Mouse (Mus musculus): ENCODE measurements around the gene Myadml2. TPM values are rescaled to one million over a fixed set of nuclear protein-coding genes. Genes with fewer than 3 reads are reported as not detected.

Myadml2 gene
- polyA plus RNA-seq (2015; fragmentation: Nextera tagmentation; extraction: Ambion mirVana), result 0.61 and 4.0 TPM in 2 replicates

DNA sequence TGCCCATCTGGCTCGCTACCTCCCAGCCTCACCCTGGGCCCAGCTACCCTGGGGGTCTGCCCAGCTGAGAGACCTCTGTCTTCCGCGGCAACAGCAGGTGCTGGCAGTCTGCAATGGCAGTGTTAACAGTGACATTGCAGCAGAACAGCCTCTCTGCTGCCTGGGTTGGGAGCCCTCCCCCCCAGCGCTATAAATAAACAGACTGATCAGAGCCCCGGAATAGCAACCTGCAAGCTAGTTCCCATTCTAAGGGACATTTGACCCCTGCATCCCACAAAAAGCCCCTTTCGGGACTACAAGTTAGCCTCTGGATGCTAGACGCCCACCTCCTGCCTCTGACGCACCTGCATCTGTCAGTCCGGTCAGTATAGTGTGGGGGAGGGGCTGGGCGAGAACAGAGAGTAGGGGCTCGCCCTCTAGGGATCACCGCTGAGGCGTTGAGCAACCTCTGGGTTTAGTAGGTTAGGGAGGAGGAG lies at the start of gene Myadml2:
Gene Myadml2, minus strand, starts transcription at position 158 of the 476 bp plus-strand sequence.
- no peak within 1 kb of the TSS for H3K27ac ChIP-seq
- H3K9ac ChIP-seq, result no peak within 1 kb of the TSS
- no peak for ATAC-seq (ENCODE audit: insufficient number of reproducible peaks, low FRiP score, low TSS enrichment, low read depth)
- H3K9me3 ChIP-seq, result no peaks in the 10 kb centered on the region
- no peak within 1 kb of the TSS for H3K4me3 ChIP-seq
- peaks cover 13% of the 10 kb centered on the region for H3K4me1 ChIP-seq
- H3K36me3 ChIP-seq, result no peaks in the 10 kb centered on the region
- H3K4me2 ChIP-seq, result peak within 1 kb of the TSS; percentile 20; the same call in 1 of the 2 replicates
- H3K27me3 ChIP-seq, result peaks cover 13% of the 10 kb centered on the region
- 4% methylated on average over 13 of the region's 13 CpGs for WGBS

DNA sequence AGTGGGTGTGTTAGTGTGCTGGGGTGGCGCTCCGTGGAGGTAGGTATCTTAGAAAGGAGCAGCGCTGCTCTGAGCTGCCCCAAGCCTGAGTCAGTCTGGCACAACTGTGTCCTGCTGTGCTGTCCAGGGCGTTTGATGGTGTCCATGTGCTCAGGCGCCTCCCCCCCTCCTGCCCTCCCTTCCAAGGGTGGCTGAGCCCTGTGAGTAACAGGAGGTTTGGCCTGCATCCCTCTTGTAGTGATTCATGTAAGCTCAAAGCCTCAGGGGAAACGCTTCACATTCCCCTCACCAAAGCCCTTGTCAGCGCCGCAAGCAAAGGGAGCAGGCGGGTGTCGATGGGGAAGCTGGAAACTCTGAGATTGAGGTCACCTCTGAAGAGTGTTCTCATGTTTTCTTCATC lies 49.8 kb upstream of the Myadml2 start:
- Histone ChIP-seq H3K27ac (no peak overlapping the region), H3K4me3 (no peak overlapping the region), H3K4me1 (peaks cover 30% of the 10 kb centered on the region), H3K9me3 (no peaks in the 10 kb centered on the region), H3K36me3 (peaks cover 42% of the 10 kb centered on the region), H3K27me3 (no peaks in the 10 kb centered on the region), H3K9ac (no peak overlapping the region), H3K4me2 (no peak overlapping the region)
- 34% methylated on average over 10 of the region's 10 CpGs for WGBS
- ATAC-seq (ENCODE audit: insufficient number of reproducible peaks, low FRiP score, low TSS enrichment, low read depth), result no peak

DNA sequence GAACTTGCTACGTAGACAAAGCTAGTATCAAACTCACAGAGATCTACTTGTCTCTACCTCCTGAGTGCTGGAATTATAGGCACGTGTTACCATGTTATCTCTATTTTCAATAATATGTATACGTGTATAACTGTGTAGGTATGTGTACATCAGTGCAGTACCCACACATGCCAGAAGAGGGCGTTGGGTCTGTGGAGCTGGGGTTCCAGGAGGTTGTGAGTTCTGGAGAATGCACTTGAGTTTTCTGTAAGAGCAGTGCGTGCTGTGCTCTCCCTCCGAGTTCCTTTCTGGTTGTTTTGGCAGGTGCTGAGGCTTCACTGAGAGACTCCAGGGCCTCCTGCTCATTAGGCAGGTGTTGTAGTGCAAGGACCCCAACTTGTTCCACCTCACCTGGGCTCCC lies 48.6 kb upstream of the Myadml2 start:
- 88% methylated on average over 6 of the region's 6 CpGs for WGBS
- H3K27me3 ChIP-seq, result no peaks in the 10 kb centered on the region
- H3K4me2 ChIP-seq, result no peak overlapping the region
- peaks cover 35% of the 10 kb centered on the region for H3K36me3 ChIP-seq
- no peak overlapping the region for H3K4me3 ChIP-seq
- no peak for ATAC-seq (ENCODE audit: insufficient number of reproducible peaks, low FRiP score, low TSS enrichment, low read depth)
- peaks cover 30% of the 10 kb centered on the region for H3K4me1 ChIP-seq
- H3K9me3 ChIP-seq, result no peaks in the 10 kb centered on the region
- H3K9ac ChIP-seq, result no peak overlapping the region
- no peak overlapping the region for H3K27ac ChIP-seq

DNA sequence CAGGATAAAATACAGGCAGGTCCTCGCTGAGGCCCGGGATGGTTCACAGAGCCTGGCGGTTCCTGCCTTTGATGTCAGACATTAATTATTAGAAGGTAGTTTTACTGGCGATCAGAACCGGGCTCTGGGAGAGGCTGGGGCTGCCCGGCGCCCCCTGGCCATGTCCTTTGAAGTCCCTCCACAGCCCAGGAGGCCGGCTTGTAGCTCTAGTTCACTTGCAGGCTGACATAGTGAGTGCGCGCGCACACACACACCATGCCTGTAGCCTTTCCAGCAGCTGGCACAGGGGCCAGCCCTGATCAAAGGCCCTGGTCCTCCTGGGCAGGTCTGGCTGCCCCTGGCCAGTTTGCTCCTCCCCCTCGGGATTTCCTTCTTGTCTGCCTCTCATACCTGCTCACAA lies 47.7 kb upstream of the Myadml2 start:
- Histone ChIP-seq H3K9me3 (no peaks in the 10 kb centered on the region), H3K27me3 (no peaks in the 10 kb centered on the region), H3K27ac (peak overlapping the region; percentile 57; the same call in 1 of the 2 replicates), H3K4me3 (no peak overlapping the region), H3K4me1 (peaks cover 30% of the 10 kb centered on the region), H3K36me3 (peaks cover 34% of the 10 kb centered on the region), H3K4me2 (no peak overlapping the region), H3K9ac (no peak overlapping the region)
- peak; percentile 7; the same call in 1 of the 2 replicates for ATAC-seq (ENCODE audit: insufficient number of reproducible peaks, low FRiP score, low TSS enrichment, low read depth)
- 20% methylated on average over 12 of the region's 12 CpGs for whole genome bisulfite sequencing

DNA sequence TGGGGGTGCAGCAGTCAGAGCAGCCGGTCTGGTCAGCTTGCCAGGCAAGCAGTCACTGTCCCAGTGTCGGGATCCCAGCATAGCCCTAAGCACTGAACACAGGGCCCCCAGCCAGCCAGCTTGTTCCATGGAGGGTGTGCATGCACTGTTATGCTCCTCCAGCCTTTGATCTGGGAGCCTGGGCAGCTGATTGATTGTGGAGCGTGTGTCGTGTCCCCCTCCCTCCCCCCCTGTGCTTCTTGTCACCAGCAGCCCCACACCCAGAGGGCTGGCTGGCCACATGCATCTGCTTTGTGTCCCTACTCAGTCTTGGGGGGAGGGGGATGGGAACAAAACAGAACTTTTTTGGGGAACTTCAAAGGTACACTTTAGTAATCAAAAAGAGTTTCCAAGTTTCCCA lies 47.2 kb upstream of the Myadml2 start:
- WGBS, result 13% methylated on average over 4 of the region's 4 CpGs
- H3K4me2 ChIP-seq, result no peak overlapping the region
- no peak overlapping the region for H3K4me3 ChIP-seq
- peaks cover 30% of the 10 kb centered on the region for H3K4me1 ChIP-seq
- H3K27me3 ChIP-seq, result no peaks in the 10 kb centered on the region
- H3K36me3 ChIP-seq, result peaks cover 39% of the 10 kb centered on the region
- H3K27ac ChIP-seq, result peak overlapping the region; percentile 57
- no peak overlapping the region for H3K9ac ChIP-seq
- H3K9me3 ChIP-seq, result no peaks in the 10 kb centered on the region
- ATAC-seq (ENCODE audit: insufficient number of reproducible peaks, low FRiP score, low TSS enrichment, low read depth), result peak; percentile 35; the same call in 1 of the 2 replicates

DNA sequence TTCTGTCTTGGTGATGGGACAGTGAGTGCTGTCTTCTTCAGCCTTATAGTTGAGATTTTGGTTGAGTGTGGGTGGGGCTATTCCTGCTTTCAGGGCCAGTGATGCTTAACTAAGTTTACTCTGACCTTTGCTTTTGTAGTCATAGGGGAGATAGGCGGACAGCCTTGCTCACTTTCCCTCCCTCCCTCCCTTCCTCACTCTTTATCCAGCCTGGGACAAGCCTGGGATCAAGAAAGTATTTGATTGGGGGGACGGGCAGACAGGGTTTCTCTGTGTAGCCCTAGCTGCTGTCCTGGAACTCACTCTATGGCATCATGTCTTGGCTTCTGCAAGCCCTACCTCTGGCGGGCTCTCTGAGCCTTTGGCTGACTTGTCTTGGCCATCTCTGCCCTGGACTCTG lies 45.5 kb upstream of the Myadml2 start:
- H3K4me3 ChIP-seq, result no peak overlapping the region
- 79% methylated on average over 3 of the region's 3 CpGs for WGBS
- no peak overlapping the region for H3K9ac ChIP-seq
- H3K27ac ChIP-seq, result no peak overlapping the region
- no peak for ATAC-seq (ENCODE audit: insufficient number of reproducible peaks, low FRiP score, low TSS enrichment, low read depth)
- no peak overlapping the region for H3K4me2 ChIP-seq
- no peaks in the 10 kb centered on the region for H3K27me3 ChIP-seq
- H3K9me3 ChIP-seq, result no peaks in the 10 kb centered on the region
- peaks cover 29% of the 10 kb centered on the region for H3K4me1 ChIP-seq
- H3K36me3 ChIP-seq, result peaks cover 42% of the 10 kb centered on the region

DNA sequence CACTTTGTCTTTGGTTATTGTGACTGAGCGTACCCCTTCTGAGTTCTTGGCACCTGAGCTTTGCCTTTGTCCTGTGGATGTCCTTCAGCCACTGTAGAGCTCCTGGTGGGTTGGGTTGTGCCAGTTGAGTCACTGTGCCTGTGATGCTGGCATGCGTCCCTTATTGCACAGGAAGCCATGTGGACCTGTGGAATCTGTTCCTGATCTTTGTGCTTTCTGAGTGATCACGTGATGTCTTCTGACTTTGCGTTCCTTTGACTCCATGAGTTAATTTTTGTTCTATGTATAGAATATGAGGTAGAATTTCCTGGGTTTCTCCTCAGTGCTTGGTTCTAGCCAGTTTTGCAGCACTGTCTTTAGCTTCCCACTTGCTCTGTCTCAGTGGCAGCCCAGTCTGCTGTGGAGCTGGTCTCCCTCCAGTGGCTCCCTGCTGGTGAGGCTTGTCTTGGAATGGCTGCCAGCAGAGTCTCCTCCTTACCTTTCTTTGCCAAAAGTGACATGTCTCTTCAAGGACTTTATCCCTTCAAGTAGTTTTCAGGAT lies 44.6 kb upstream of the Myadml2 start:
- Histone ChIP-seq H3K36me3 (peaks cover 45% of the 10 kb centered on the region), H3K27me3 (no peaks in the 10 kb centered on the region), H3K4me2 (no peak overlapping the region), H3K4me3 (no peak overlapping the region), H3K4me1 (peaks cover 20% of the 10 kb centered on the region), H3K27ac (no peak overlapping the region), H3K9ac (no peak overlapping the region), H3K9me3 (no peaks in the 10 kb centered on the region)
- no peak for ATAC-seq (ENCODE audit: insufficient number of reproducible peaks, low FRiP score, low TSS enrichment, low read depth)
- WGBS, result 78% methylated on average over 4 of the region's 4 CpGs

DNA sequence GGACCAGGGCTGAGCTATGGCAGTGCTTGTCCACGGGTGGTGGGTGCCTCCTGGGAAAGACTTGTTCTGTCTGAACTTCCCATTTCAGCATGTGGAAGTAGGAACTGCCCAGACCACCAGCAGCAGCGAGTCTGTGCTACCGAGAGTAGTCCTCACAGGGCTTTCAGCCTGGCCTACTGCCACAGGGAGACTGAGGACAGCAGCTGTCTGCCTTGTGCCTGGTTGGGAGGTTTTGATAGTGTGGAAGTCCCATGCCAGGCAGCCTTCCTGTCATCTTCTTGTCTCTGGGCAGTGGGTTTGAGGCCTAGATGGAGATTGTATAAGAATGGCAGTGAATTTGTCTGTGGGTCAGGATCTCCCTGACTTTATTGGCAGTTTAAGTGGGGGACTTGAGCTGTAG lies 41.4 kb upstream of the Myadml2 start:
- WGBS, result 82% methylated on average over 3 of the region's 3 CpGs
- no peak overlapping the region for H3K9ac ChIP-seq
- no peak for ATAC-seq (ENCODE audit: insufficient number of reproducible peaks, low FRiP score, low TSS enrichment, low read depth)
- peaks cover 61% of the 10 kb centered on the region for H3K36me3 ChIP-seq
- H3K4me1 ChIP-seq, result 0 out of 2 replicates have a peak, but pooled peaks cover 8% of the 10 kb centered on the region
- H3K4me3 ChIP-seq, result no peak overlapping the region
- H3K27me3 ChIP-seq, result no peaks in the 10 kb centered on the region
- H3K27ac ChIP-seq, result no peak overlapping the region
- no peaks in the 10 kb centered on the region for H3K9me3 ChIP-seq
- H3K4me2 ChIP-seq, result no peak overlapping the region

DNA sequence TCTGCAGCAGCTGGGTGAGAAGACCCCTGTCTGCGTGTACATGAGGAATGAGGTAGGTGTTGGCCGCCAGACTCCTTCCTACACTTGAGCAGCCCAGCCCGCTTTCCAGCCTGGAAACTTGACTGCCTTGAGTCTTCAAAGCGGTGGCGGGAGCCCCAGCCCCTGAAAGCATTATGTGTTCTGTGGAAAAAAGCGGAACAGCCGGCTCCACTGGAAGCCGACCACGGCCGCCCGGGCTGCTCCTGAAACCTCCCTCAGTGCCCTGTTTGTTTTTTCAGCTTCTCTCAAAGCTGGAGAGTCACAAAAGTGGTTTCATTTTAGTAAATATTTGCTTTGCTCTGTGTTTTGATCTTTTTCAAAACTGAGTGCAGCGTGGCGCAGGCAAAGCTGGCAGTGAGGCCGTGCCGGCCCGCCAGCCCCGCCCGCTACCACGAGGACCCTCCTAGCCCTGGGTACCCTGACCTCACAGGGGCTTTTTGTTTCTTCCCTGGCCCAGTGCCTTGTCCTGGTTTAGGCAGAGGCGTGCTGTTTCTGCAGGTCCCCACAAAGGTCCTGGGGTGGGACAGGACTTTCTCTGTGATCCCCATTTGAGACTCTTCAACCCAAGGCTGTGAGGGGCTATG lies 38.8 kb upstream of the Myadml2 start:
- Histone ChIP-seq H3K4me1 (0 out of 2 replicates have a peak, but pooled peaks cover 7% of the 10 kb centered on the region), H3K27ac (peak overlapping the region; percentile 77), H3K9ac (no peak overlapping the region), H3K27me3 (no peaks in the 10 kb centered on the region), H3K9me3 (no peaks in the 10 kb centered on the region), H3K36me3 (peaks cover 72% of the 10 kb centered on the region), H3K4me3 (no peak overlapping the region), H3K4me2 (no peak overlapping the region)
- ATAC-seq (ENCODE audit: insufficient number of reproducible peaks, low FRiP score, low TSS enrichment, low read depth), result peak; percentile 60; the same call in 1 of the 2 replicates
- WGBS, result 64% methylated on average over 20 of the region's 20 CpGs

DNA sequence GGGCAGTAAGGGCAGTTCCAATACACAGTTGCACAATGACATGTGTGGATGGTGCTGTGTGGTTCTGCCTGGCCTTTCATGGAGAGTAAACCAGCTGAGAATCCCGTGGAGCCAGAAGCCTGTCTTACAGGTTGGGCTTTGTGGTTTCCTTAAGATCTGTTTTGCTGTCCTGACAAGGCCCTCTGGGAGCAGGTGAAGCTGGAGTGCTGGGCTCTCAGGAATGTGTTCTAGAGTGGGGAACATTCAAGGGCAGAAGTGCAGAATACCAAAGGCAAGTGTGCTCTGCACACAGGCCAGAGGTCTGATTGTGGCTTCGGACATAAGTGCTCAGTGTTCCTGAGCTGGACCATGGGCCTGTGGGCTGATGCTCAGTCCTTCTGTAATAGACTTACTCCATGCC lies 36.7 kb upstream of the Myadml2 start:
- Histone ChIP-seq H3K27me3 (no peaks in the 10 kb centered on the region), H3K36me3 (peaks cover 78% of the 10 kb centered on the region), H3K9ac (no peak overlapping the region), H3K4me3 (no peak overlapping the region), H3K27ac (no peak overlapping the region), H3K4me1 (0 out of 2 replicates have a peak, but pooled peaks cover 7% of the 10 kb centered on the region), H3K9me3 (no peaks in the 10 kb centered on the region), H3K4me2 (no peak overlapping the region)
- ATAC-seq (ENCODE audit: insufficient number of reproducible peaks, low FRiP score, low TSS enrichment, low read depth), result no peak
- 72% methylated on average over 2 of the region's 2 CpGs for WGBS

DNA sequence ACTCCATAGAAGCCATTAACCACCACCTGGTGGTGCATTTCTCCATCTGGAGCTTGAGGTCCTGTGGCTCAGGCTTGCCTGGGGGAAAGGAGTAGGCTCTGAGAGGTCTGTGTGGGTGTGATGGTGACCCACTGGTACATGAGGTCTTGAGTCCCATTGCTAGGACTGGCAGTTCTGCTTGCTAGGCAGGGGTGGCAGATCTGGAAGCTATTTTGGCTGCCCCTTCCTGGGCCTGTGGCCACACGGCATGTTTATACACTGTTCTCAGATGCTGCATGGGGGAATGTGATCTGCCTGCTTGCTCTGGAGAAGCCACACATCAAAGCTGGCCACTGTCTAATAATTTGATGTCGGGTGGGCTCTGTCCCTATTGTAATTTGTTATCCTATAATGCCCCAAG lies 36.1 kb upstream of the Myadml2 start:
- no peak overlapping the region for H3K27ac ChIP-seq

DNA sequence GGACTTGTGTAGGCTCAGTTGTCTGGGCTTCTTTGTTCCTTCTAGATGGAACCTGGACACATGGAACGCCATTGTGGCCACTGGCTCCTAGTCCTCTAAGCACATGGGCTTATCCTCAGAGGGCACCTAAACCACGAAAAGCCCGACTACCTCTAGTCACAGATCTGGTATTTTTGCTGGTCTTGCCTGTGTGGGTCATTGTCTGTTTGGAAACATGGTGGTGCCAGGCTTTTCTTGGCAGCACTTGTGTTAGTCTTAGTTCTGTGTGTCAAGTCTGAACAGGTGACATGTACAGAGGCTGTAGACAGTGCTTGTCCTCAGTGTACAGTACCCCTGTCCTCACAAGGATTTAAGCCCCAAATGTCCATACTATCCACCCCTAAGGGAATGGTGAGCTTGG lies 35.6 kb upstream of the Myadml2 start:
- Histone ChIP-seq H3K9me3 (no peaks in the 10 kb centered on the region), H3K27ac (no peak overlapping the region), H3K9ac (no peak overlapping the region), H3K4me2 (no peak overlapping the region), H3K4me3 (no peak overlapping the region), H3K4me1 (0 out of 2 replicates have a peak, but pooled peaks cover 7% of the 10 kb centered on the region), H3K36me3 (peaks cover 77% of the 10 kb centered on the region), H3K27me3 (no peaks in the 10 kb centered on the region)
- no peak for ATAC-seq (ENCODE audit: insufficient number of reproducible peaks, low FRiP score, low TSS enrichment, low read depth)
- 84% methylated on average over 3 of the region's 3 CpGs for WGBS

More for the DNA sequence above, 36.1 kb upstream of the Myadml2 start:
- H3K9me3 ChIP-seq, result no peaks in the 10 kb centered on the region
- WGBS, result 62% methylated on average over 2 of the region's 2 CpGs
- no peak overlapping the region for H3K9ac ChIP-seq
- 0 out of 2 replicates have a peak, but pooled peaks cover 7% of the 10 kb centered on the region for H3K4me1 ChIP-seq
- no peak for ATAC-seq (ENCODE audit: insufficient number of reproducible peaks, low FRiP score, low TSS enrichment, low read depth)
- H3K4me2 ChIP-seq, result no peak overlapping the region
- peaks cover 78% of the 10 kb centered on the region for H3K36me3 ChIP-seq
- no peaks in the 10 kb centered on the region for H3K27me3 ChIP-seq
- H3K4me3 ChIP-seq, result no peak overlapping the region
